Mouse (Mus musculus) bone marrow macrophage, adult 2 months (primary cell): ENCODE results near the gene Atf6b.

Experiments
- CTCF ChIP-seq: IDR thresholded peaks from 2 replicates; pipeline ENCODE4 v1.5.1; 2012; ENCODE audit warnings: low read depth, mild to moderate bottlenecking, low read length, moderate library complexity
- POLR2A ChIP-seq: IDR thresholded peaks from 2 replicates; pipeline ENCODE4 v1.6.1; 2012; ENCODE audit warnings: mild to moderate bottlenecking, low read depth, low read length, borderline replicate concordance

GRCm38 (mm10) chr17:34676093-34676460, 29.1 kb downstream of the Atf6b start:
- TF ChIP-seq POLR2A (no peak), CTCF (no peak)
